Mouse (Mus musculus): Measurements from ENCODE around the gene Rbms3.

Rbms3 gene

GRCm38 (mm10) chr9:116879600-116880457, 749.9 kb downstream of the Rbms3 start:
- no peak for DNase-seq

- DNase-seq: no peak
Observed at GRCm38 (mm10) chr9:116876786-116877185, 752.9 kb downstream of the Rbms3 start.

- DNase-seq: no peak
Observed at GRCm38 (mm10) chr9:116873976-116874320, 755.8 kb downstream of the Rbms3 start.

- DNase-seq: peak; percentile 8 to 9
Observed at GRCm38 (mm10) chr9:116873033-116873975, 756.4 kb downstream of the Rbms3 start.

- DNase-seq: no peak
Observed at GRCm38 (mm10) chr9:116872346-116872745, 757.4 kb downstream of the Rbms3 start.

- no peak for DNase-seq
Observed at GRCm38 (mm10) chr9:116871576-116871975, 758.1 kb downstream of the Rbms3 start.

GRCm38 (mm10) chr9:116866060-116866459, 763.7 kb downstream of the Rbms3 start:
- DNase-seq: no peak

GRCm38 (mm10) chr9:116863626-116864025, 766.1 kb downstream of the Rbms3 start:
- no peak for DNase-seq

- DNase-seq: no peak
Observed at GRCm38 (mm10) chr9:116862341-116862740, 767.4 kb downstream of the Rbms3 start.

GRCm38 (mm10) chr9:116857861-116858595, 771.7 kb downstream of the Rbms3 start:
- DNase-seq: no peak

GRCm38 (mm10) chr9:116857151-116857550, 772.6 kb downstream of the Rbms3 start:
- no peak for DNase-seq

- no peak for DNase-seq
Observed at GRCm38 (mm10) chr9:116855744-116856143, 774.0 kb downstream of the Rbms3 start.

GRCm38 (mm10) chr9:116848905-116849304, 780.8 kb downstream of the Rbms3 start:
- no peak for DNase-seq

- no peak for DNase-seq
Observed at GRCm38 (mm10) chr9:116848166-116848565, 781.5 kb downstream of the Rbms3 start.

- peak; percentile 35 to 65 for DNase-seq
Observed at GRCm38 (mm10) chr9:116847241-116848135, 782.2 kb downstream of the Rbms3 start.

- DNase-seq: no peak
Observed at GRCm38 (mm10) chr9:116834949-116835348, 794.8 kb downstream of the Rbms3 start.

GRCm38 (mm10) chr9:116833677-116834076, 796.0 kb downstream of the Rbms3 start:
- no peak for DNase-seq

- DNase-seq: no peak
Observed at GRCm38 (mm10) chr9:116832822-116833221, 796.9 kb downstream of the Rbms3 start.

- peak in 1 of 2 experiments; percentile 19 for DNase-seq
Observed at GRCm38 (mm10) chr9:116831386-116831785, 798.3 kb downstream of the Rbms3 start.

GRCm38 (mm10) chr9:116829929-116830328, 799.8 kb downstream of the Rbms3 start:
- no peak for DNase-seq

- DNase-seq: no peak
Observed at GRCm38 (mm10) chr9:116821601-116822000, 808.1 kb downstream of the Rbms3 start.

GRCm38 (mm10) chr9:116817196-116817595, 812.5 kb downstream of the Rbms3 start:
- DNase-seq: no peak

All from cerebellum, postnatal 10 days (tissue).